Mouse (Mus musculus) liver, embryonic 14.5 days (tissue): ENCODE measurements around the gene Adgrg5. TPM values are rescaled to one million over a fixed set of nuclear protein-coding genes. Genes with fewer than 3 reads are reported as not detected.
A peak's percentile ranks its signal among the peaks of the same experiment; 100 is the strongest.

Experiments used
- ATAC-seq: fragments of 200-750 bp; cut with Nextera tagmentation; 2 replicates; pipeline ENCODE4 v1.8.0; 2017; ENCODE audit warnings: moderate number of reproducible peaks, mild to moderate bottlenecking, moderate library complexity; ENCODE audit not compliant: insufficient read depth
- DNase-seq, 3 experiments: peaks; one replicate each; pipeline ENCODE4 v3.0.0-alpha.2; 2012 to 2013; ENCODE audit warnings: low read depth in 3 of 3, low spot score in 3 of 3
- H3K27ac ChIP-seq: fragments of 300-500 bp; sonication (generic); 2 replicates; pipeline ENCODE4 v1.5.1; 2014; ENCODE audit warnings: moderate library complexity, mild to moderate bottlenecking, control low read depth, inconsistent platforms
- H3K27me3 ChIP-seq: fragments of 300-500 bp; sonication (generic); 2 replicates; pipeline ENCODE4 v1.6.1; 2014; ENCODE audit warnings: mild to moderate bottlenecking, low read length, moderate library complexity; ENCODE audit not compliant: control insufficient read depth, insufficient read depth
- H3K36me3 ChIP-seq: fragments of 300-500 bp; sonication (generic); replicated peaks from 2 replicates; pipeline ENCODE4 v1.6.1; 2014; ENCODE audit warnings: low read depth; ENCODE audit not compliant: control insufficient read depth, insufficient read depth
- H3K4me1 ChIP-seq, 2 experiments: fragments of 200-500 bp in 1 of 2; fragments of 300-500 bp in 1 of 2; sonication (generic) in 1 of 2; replicated peaks; 2 replicates each; pipeline ENCODE4 v1.6.1; 2012 to 2014; ENCODE audit warnings: antibody characterized with exemption in 1 of 2, inconsistent platforms in 1 of 2, low read length in 1 of 2; ENCODE audit not compliant: control insufficient read depth in 2 of 2, insufficient read depth in 2 of 2
- H3K4me2 ChIP-seq: fragments of 300-500 bp; sonication (generic); 2 replicates; pipeline ENCODE4 v1.6.1; 2014; ENCODE audit warnings: low read depth, mild to moderate bottlenecking, control low read depth, moderate library complexity
- H3K4me3 ChIP-seq, 2 experiments: fragments of 200-500 bp in 1 of 2; fragments of 300-500 bp in 1 of 2; sonication (generic) in 1 of 2; 2 replicates each; pipeline ENCODE4 v1.5.1; 2012 to 2014; ENCODE audit warnings: low read depth in 2 of 2, low read length in 2 of 2, mild to moderate bottlenecking in 2 of 2, control low read depth in 1 of 2, inconsistent platforms in 1 of 2, moderate library complexity in 1 of 2; ENCODE audit not compliant: insufficient read depth in 1 of 2
- H3K9ac ChIP-seq: fragments of 300-500 bp; sonication (generic); replicated peaks from 2 replicates; pipeline ENCODE4 v1.6.1; 2014; ENCODE audit warnings: mild to moderate bottlenecking, control low read depth, moderate library complexity
- H3K9me3 ChIP-seq: fragments of 300-500 bp; sonication (generic); 2 replicates; pipeline ENCODE4 v1.6.1; 2016; ENCODE audit warnings: low read length, mixed read lengths; ENCODE audit not compliant: control insufficient read depth
- CTCF ChIP-seq: IDR thresholded peaks from 2 replicates; pipeline ENCODE4 v1.5.1; 2016; ENCODE audit warnings: antibody characterized with exemption, low read depth, control low read depth
- EP300 ChIP-seq: IDR thresholded peaks from 2 replicates; pipeline ENCODE4 v1.6.1; 2016; ENCODE audit warnings: antibody characterized with exemption, low read depth
- WGBS: fragments of 180-500 bp; shearing (Covaris S2); extraction: QIAGEN DNeasy Blood & Tissue Kit; methylation state at CpG from one replicate; pipeline ENCODE4 v1.1.7; 2014; ENCODE audit not compliant: insufficient replicate concordance; 5-methylcytosine and 5-hydroxymethylcytosine counted together
- polyA plus RNA-seq, 2 experiments: library from polyadenylated mRNA; depleted of rRNA in 1 of 2; stranded (reverse) in 1 of 2; unstranded in 1 of 2; fragments of >200 nt; fragmentation: Nextera tagmentation in 1 of 2; extraction: Ambion mirVana in 1 of 2; gene quantifications; 2 replicates each; pipeline versions ENCODE4 v1.2.1 to v1.2.3; 2012 to 2014

Gene Adgrg5
- polyA plus RNA-seq, 2 experiments: 0.14 to 0.54 TPM

DNA sequence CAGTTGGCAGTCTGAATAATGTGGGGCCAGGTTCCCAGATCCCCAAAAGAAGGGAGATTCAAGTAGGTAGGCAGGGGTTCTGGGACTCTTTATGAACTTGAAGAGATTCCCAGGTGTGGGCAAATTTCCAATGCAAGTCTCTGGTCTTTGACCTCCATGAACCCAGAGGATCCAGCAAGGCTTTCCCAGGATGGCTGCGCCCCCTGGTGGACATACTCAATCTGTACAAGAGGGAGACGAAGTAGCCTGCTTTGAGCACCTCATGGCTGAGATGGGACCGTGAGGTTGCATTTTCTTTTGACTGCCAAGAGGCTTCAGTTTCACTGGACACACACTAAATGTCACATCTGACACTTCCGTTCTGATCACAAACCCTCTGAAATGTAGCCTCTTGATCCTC lies 14.6 kb upstream of the Adgrg5 start:
- ATAC-seq: peak; percentile 75
- Histone ChIP-seq H3K4me3 (no peak overlapping the region), H3K27ac (no peak overlapping the region), H3K36me3 (no peaks in the 10 kb centered on the region), H3K27me3 (peaks cover 6% of the 10 kb centered on the region; the same call in 1 of the 2 replicates), H3K9me3 (no peaks in the 10 kb centered on the region), H3K9ac (no peak overlapping the region), H3K4me2 (no peak overlapping the region), H3K4me1 (peaks cover 0 to 3% of the 10 kb centered on the region in 2 experiments; a peak in 3 of 4 replicates)
- TF ChIP-seq EP300 (0 out of 2 replicates have a peak, but pooled peaks have one; percentile 28), CTCF (peak; percentile 98)
- peak; percentile 76 to 81 (median 77) for DNase-seq
- 9% methylated on average over 4 of the region's 4 CpGs for WGBS

DNA sequence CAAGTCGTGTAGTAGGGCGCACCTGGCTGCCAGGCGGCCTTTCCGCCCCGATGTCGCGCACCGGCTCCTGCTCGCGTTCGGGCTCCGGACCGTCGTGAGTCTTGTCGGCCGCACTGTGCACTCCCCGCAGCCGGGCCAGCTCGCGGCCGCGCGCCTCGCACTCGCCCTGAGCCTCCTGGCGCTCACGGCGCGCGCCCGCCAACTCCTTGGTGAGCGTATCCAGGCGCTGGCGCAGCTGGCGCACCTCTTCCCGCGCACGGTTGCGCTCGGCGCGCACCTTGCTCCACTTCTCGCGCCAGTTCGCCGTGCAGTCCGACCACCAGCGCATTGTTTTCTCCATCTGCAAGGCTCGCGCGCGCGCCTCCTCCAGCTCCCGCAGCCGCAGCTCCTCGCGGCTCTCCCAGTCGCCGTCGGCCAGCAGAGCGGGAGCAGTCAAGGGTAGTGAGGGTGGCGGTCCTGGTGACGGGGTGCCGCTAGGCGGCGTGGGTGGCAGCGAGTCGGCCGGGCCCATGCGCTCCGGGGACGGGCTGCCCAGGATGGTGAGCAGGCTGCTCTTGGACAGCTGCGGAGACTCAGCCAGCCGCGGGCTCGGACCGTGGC lies 10.3 kb upstream of the Adgrg5 start:
- Histone ChIP-seq H3K4me2 (peak overlapping the region; percentile 42), H3K36me3 (no peaks in the 10 kb centered on the region), H3K9me3 (no peaks in the 10 kb centered on the region), H3K4me3 (peak overlapping the region in 1 of 2 experiments; percentile 12; a peak in 1 of 4 replicates), H3K27me3 (peaks cover 6% of the 10 kb centered on the region; the same call in 1 of the 2 replicates), H3K27ac (no peak overlapping the region), H3K9ac (no peak overlapping the region), H3K4me1 (peaks cover 3 to 17% of the 10 kb centered on the region in 2 experiments)
- TF ChIP-seq EP300 (no peak), CTCF (peak; percentile 79)
- ATAC-seq (no peak), DNase-seq (no peak)
- WGBS: 36% methylated on average over 77 of the region's 77 CpGs

DNA sequence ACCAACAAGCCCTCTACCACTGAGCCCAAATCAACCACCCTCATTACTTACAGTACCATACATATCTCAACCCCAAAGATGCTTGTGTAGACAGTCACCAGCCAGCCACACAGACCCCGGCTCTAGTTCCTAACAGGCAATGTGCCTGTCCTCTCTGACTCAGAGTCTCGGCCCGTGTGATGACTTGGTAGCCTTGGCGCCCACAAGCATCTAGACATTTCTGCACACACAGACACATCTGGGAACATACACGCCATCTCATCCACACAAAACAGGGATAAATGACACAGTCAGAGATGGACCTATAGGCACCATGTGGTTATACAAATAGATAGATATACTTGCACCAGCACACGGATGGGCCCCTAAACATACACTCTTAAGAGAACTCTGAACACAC lies 9.2 kb upstream of the Adgrg5 start:
- peaks cover 5 to 18% of the 10 kb centered on the region in 2 experiments for H3K4me1 ChIP-seq

DNA sequence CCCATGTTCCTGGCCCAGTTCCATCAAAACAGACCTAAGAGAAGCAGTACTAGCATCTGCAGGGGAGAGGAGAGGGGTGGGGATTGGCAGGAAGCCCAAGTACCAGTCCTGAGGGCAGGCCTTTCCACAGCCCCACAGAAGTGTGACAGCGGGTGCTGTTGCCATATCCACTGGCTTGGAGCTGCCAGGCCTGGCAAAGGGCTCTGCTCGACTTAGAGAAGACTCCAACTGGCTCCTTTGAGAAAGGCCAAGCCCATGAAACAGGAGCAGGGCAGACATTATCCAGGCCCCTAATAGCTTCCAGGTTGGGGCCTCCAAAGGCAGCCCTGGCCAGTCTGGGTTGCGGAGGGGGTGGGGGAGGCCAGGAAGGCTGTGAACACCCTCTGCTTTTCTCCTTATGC lies 8.8 kb upstream of the Adgrg5 start:
- no peak for ATAC-seq
- no peaks in the 10 kb centered on the region for H3K9me3 ChIP-seq
- 74% methylated on average over 3 of the region's 3 CpGs for WGBS
- no peak for TF ChIP-seq EP300
- no peak for TF ChIP-seq CTCF
- H3K27me3 ChIP-seq: peaks cover 6% of the 10 kb centered on the region; the same call in 1 of the 2 replicates
- H3K27ac ChIP-seq: no peak overlapping the region
- H3K4me3 ChIP-seq: no peak overlapping the region
- DNase-seq: no peak
- H3K36me3 ChIP-seq: no peaks in the 10 kb centered on the region
- no peak overlapping the region for H3K4me2 ChIP-seq
- H3K9ac ChIP-seq: no peak overlapping the region
- H3K4me1 ChIP-seq: peaks cover 5 to 17% of the 10 kb centered on the region in 2 experiments

More for the DNA sequence above, 9.2 kb upstream of the Adgrg5 start:
- ATAC-seq (no peak), DNase-seq (no peak)
- Histone ChIP-seq H3K27me3 (peaks cover 6% of the 10 kb centered on the region; the same call in 1 of the 2 replicates), H3K4me3 (no peak overlapping the region), H3K36me3 (no peaks in the 10 kb centered on the region), H3K4me2 (no peak overlapping the region), H3K9ac (no peak overlapping the region), H3K27ac (no peak overlapping the region), H3K9me3 (no peaks in the 10 kb centered on the region)
- WGBS: 76% methylated on average over 6 of the region's 6 CpGs
- TF ChIP-seq EP300 (no peak), CTCF (no peak)

DNA sequence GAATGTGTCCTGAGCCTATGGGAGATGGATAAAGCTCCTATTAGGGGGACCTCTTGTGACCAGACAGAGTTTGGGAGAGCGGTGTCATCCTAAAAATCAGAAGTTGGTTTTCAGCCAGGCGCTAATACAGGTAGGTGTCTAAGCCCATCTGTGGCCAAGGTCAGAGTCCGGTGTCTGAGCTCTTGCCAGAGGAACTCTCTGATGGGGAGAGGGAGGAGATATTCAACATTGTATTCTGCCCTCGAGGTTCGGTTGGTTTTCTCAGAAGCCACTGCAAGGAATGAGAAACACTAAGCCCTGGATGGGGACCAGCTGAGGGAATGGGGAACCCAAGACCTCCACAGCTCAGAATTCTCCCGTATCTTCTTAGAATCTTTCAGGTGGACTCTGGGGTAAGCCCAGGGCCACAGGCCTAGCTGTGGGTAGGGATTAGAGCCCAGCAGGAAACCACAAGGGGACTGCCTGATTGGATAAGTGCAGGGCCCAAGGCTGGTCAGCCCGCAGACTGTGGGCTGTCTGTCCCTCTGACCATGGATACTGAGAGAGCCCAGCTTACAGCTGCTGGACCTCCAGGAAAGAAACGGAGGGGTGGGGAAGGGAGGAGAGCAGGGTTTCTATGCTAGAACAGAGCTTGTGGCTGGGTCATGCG lies 7.1 kb upstream of the Adgrg5 start:
- Histone ChIP-seq H3K4me1 (peaks cover 5 to 17% of the 10 kb centered on the region in 2 experiments), H3K9ac (no peak overlapping the region; the same call in 1 of the 2 replicates)

More for the DNA sequence above, 7.1 kb upstream of the Adgrg5 start:
- H3K27me3 ChIP-seq: peaks cover 6% of the 10 kb centered on the region; the same call in 1 of the 2 replicates
- H3K4me3 ChIP-seq: peak overlapping the region; percentile 62 to 76; a peak in 2 of 4 replicates
- DNase-seq (no peak), ATAC-seq (no peak)
- no peaks in the 10 kb centered on the region for H3K36me3 ChIP-seq
- H3K4me2 ChIP-seq: peak overlapping the region; percentile 95
- no peaks in the 10 kb centered on the region for H3K9me3 ChIP-seq
- no peak for TF ChIP-seq EP300
- no peak for TF ChIP-seq CTCF
- 22% methylated on average over 9 of the region's 9 CpGs for WGBS
- H3K27ac ChIP-seq: no peak overlapping the region
